8 mouse cellular contexts compared by ENCODE assay signal in genomic region chr1:41152516-41152915, GRCm38 (mm10).
DNase-seq lines count a peak whose midpoint lies in the region; ATAC-seq and TF ChIP-seq lines count a peak whose summit lies in the region.

No protein-coding gene starts in this region.

- H3K4me3 ChIP-seq in liver, postnatal 0 days (ENCODE audit: low read depth, low read length): no peak overlapping the region
- no peak overlapping the region for H3K4me3 ChIP-seq in neural tube, embryonic 13.5 days

- peak; percentile 47 to 72 for DNase-seq in cerebellum, postnatal 10 days
- DNase-seq in cerebellum, adult 11-12 months: no peak
- no peak for DNase-seq in liver, postnatal 0 days
- DNase-seq in liver: no peak
- peak; percentile 29 to 79 for DNase-seq in frontal cortex, adult 2 months (ENCODE audit: extremely low spot score in 1 of 2, low spot score in 1 of 2)
- DNase-seq in ovary, adult 18-20 months (ENCODE audit: low spot score): no peak
- DNase-seq in thymus, postnatal 4 days: no peak

- no peak for ATAC-seq in liver, postnatal 0 days
- ATAC-seq in neural tube, embryonic 13.5 days (ENCODE audit: low read depth): peak; percentile 60; the same call in 1 of the 2 replicates

- no peak overlapping the region for H3K9ac ChIP-seq in liver, postnatal 0 days (replicated peaks)
- H3K9ac ChIP-seq in neural tube, embryonic 13.5 days: no peak overlapping the region

- no peak for TF ChIP-seq EP300 in liver, postnatal 0 days (IDR thresholded peaks at IDR 0.05; ENCODE audit: low read depth)

- no peaks in the 10 kb centered on the region for H3K9me3 ChIP-seq in liver, postnatal 0 days (ENCODE audit: low read length)
- no peaks in the 10 kb centered on the region for H3K9me3 ChIP-seq in neural tube, embryonic 13.5 days

- H3K27ac ChIP-seq in liver, postnatal 0 days (ENCODE audit: low read depth): no peak overlapping the region
- no peak overlapping the region for H3K27ac ChIP-seq in neural tube, embryonic 13.5 days (replicated peaks)

- H3K4me2 ChIP-seq in liver, postnatal 0 days (ENCODE audit: low read depth, low read length): no peak overlapping the region
- H3K4me2 ChIP-seq in neural tube, embryonic 13.5 days: no peak overlapping the region

- WGBS in liver, postnatal 0 days (ENCODE audit: insufficient replicate concordance): 56% methylated on average over 1 of the region's 1 CpGs
- 56% methylated on average over 1 of the region's 1 CpGs for WGBS in neural tube, embryonic 13.5 days

- H3K27me3 ChIP-seq in liver, postnatal 0 days (ENCODE audit: insufficient read depth, low read length): no peaks in the 10 kb centered on the region
- H3K27me3 ChIP-seq in neural tube, embryonic 13.5 days: no peaks in the 10 kb centered on the region

- H3K4me1 ChIP-seq in liver, postnatal 0 days (ENCODE audit: insufficient read depth): no peaks in the 10 kb centered on the region
- peaks cover 31% of the 10 kb centered on the region for H3K4me1 ChIP-seq in neural tube, embryonic 13.5 days (replicated peaks)

- TF ChIP-seq CTCF in liver, postnatal 0 days (IDR thresholded peaks at IDR 0.05; ENCODE audit: low read depth): peak; percentile 46; the same call in 1 of the 2 replicates

- H3K36me3 ChIP-seq in liver, postnatal 0 days (replicated peaks; ENCODE audit: insufficient read depth, low read length): no peaks in the 10 kb centered on the region
- no peaks in the 10 kb centered on the region for H3K36me3 ChIP-seq in neural tube, embryonic 13.5 days

Comparison
In these comparisons a context has a peak if more than half of its experiments do, and no peak if none do; other contexts are left out.
1. DNase-seq: peak in cerebellum, postnatal 10 days (2 of 2) and frontal cortex, adult 2 months (2 of 2); none in cerebellum, adult 11-12 months (single experiment), liver, postnatal 0 days (single experiment), liver (single experiment), ovary, adult 18-20 months (single experiment) and thymus, postnatal 4 days (single experiment).